Mouse (Mus musculus): ENCODE results near the gene Tgif1.

DNA sequence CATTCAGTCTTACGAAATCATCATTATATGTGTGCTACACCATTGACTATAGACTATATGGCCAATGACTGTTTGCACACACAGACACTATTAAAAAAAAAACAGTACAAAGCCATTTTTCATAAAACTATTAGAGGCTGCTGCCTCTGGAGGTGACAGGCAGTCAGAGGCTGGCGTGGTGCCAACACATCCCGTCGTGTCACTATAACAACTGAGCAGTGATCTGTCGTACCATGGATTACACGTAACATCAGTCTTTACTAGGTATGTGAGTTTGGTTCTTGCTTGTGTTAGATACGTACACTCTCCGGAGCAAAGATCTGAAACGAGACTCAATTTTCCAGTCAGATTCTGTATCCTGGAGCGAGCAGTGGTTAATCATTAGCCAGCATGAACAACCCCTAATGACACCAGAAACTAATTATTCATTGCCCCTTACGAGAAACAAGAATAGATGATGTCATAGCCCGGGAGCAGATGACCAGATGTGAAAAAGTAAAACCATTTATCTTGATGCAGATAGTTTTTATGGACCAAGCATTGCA, 3.6 kb upstream of the Tgif1 start:
- TF ChIP-seq E2F4 (IDR thresholded peaks at IDR 0.05; ENCODE audit: insufficient replicate concordance, low read depth, low read length) (no peak), TBP (conservative IDR thresholded peaks at IDR 0.05; ENCODE audit: low read depth, low read length) (no peak), CTCF (conservative IDR thresholded peaks at IDR 0.05 in 1 of 2, IDR thresholded peaks at IDR 0.05 in 1 of 2; ENCODE audit: low read depth in 2 of 2, low read length in 2 of 2) (no peak), POLR2A (IDR thresholded peaks at IDR 0.05; ENCODE audit: low read depth, low read length) (no peak), PAX5 (IDR thresholded peaks at IDR 0.05; ENCODE audit: low read length) (no peak), JUN (IDR thresholded peaks at IDR 0.05; ENCODE audit: insufficient read depth, low read depth, low read length) (no peak), ZC3H11A (IDR thresholded peaks at IDR 0.05; ENCODE audit: low read depth, low read length) (no peak), JUND (conservative IDR thresholded peaks at IDR 0.05; ENCODE audit: low read depth, low read length) (no peak), KAT2A (IDR thresholded peaks at IDR 0.05; ENCODE audit: insufficient replicate concordance, low read length) (no peak), MAX (IDR thresholded peaks at IDR 0.05; ENCODE audit: low read length) (no peak), CHD2 (IDR thresholded peaks at IDR 0.05; ENCODE audit: low read length) (no peak), USF1 (IDR thresholded peaks at IDR 0.05; ENCODE audit: low read depth, low read length) (no peak), CHD1 (IDR thresholded peaks at IDR 0.05; ENCODE audit: low read depth, low read length) (no peak), MEF2A (IDR thresholded peaks at IDR 0.05; ENCODE audit: borderline replicate concordance, low read depth, low read length) (no peak)

All from CH12.LX (cell line).